Mouse (Mus musculus): ENCODE measurements around the gene Hivep1. TPM values are rescaled to one million over a fixed set of nuclear protein-coding genes. Genes with fewer than 3 reads are reported as not detected.

Hivep1 gene
- polyA plus RNA-seq, 1 experiment, result 2.5 TPM

DNA sequence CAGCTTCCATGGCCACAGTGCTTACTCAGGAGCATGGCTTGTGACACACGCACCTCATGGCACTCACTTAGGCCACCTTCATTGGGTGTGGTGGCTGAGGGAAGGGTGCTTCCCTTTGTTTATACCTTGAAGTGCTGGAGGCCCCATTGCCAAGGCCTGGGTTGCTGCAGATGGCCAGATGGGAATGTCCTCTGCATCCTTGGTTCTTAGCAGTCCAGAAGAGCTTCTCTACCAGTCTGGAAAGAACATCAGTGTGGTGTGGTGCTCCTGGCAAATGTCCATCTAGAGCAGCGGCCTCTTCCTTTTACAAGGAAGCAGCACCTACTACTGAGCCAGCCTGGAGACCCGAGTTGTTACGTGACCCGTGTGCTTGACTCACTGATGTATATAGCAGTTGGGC lies 38.9 kb downstream of the Hivep1 start:
- peaks cover 15% of the 10 kb centered on the region for H3K4me1 ChIP-seq (ENCODE audit: control insufficient read depth)
- no peaks in the 10 kb centered on the region; the same call in 1 of the 2 replicates for H3K36me3 ChIP-seq (ENCODE audit: control insufficient read depth)
- no peaks in the 10 kb centered on the region for H3K27me3 ChIP-seq (ENCODE audit: control insufficient read depth)
- TF ChIP-seq TAL1 (IDR thresholded peaks at IDR 0.05; ENCODE audit: low read length), result no peak
- no peaks in the 10 kb centered on the region for H3K9me3 ChIP-seq (ENCODE audit: control insufficient read depth, low read length)
- H3K4me3 ChIP-seq (replicated peaks), result no peak overlapping the region

DNA sequence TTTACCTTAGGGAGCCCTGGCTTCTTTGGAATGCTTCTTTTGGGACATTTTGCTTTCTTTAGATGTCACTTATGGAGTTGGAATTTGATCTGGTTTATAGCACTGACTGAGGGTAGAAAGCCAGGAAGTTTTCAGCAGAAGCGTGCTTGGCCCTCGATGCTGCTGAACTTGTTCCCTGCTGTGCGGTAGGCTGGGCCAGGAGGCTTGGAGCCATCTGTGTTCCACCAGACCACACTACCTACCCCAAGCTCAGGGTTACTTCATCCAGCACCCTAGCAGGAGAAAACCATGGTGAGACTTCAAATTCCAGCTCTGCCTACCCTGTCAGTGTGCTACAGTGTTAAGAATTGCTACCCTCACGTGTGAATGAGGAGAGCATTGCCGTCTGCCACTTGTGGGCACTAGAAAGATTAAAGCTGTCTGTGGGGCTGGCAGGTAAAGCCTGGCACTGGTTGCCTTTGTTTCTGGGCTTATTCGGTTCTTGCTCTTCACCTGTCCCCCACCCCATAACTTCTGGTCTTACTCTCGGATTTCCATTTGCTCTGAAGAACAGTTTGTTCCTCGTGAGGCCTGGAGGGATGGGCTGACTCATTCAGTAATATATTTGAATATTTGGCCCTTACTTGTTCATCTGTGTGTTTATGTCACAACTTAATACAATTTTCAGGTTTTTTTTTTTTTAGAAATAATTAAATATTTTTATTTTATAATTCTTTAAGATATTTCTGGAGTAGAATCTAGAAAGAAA lies 40.7 kb downstream of the Hivep1 start:
- Histone ChIP-seq H3K4me3 (replicated peaks) (no peak overlapping the region), H3K4me1 (ENCODE audit: control insufficient read depth) (peaks cover 22% of the 10 kb centered on the region), H3K27me3 (ENCODE audit: control insufficient read depth) (no peaks in the 10 kb centered on the region), H3K9me3 (ENCODE audit: control insufficient read depth, low read length) (no peaks in the 10 kb centered on the region), H3K36me3 (ENCODE audit: control insufficient read depth) (no peaks in the 10 kb centered on the region; the same call in 1 of the 2 replicates)
- TF ChIP-seq TAL1 (IDR thresholded peaks at IDR 0.05; ENCODE audit: low read length) (no peak), GATA1 (IDR thresholded peaks at IDR 0.05; ENCODE audit: low read length) (no peak)

DNA sequence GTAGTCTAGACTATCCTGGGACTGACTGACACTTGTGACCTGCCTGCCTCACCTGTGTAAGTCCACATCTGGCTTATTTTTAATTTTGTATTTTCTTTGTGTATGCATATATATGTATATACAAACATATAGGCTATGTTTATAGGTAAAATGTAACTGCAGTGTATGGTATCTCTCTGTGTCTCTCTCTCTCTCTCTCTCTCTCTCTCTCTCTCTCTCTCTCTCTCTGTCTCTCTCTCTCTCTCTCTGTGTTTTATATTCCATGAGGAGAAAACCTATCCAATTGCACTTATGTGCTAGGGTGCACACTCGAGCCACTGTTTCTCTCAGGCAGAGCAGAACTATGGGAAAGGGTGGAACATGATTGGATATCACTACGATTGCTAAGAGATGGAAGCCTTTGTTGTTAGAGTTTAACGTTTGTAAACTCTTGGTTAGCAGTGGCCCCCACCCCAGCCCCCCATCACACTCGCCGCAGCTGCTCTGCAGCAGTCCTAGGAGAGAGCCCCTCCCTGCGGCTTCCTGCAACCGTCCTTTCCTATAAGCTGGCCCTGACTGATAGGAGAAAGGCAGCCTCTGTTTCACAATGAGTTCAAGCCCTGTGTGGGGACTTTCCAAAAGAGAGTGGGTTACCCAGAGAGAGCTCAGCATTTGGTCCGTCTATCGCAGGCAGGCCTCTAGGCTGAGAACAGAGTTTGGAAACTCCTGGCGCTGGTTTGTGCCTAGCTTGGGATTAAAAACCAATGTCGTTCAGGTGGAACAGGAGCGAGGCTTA lies 41.6 kb downstream of the Hivep1 start:
- H3K4me3 ChIP-seq (replicated peaks), result no peak overlapping the region
- H3K9me3 ChIP-seq (ENCODE audit: control insufficient read depth, low read length), result peaks cover 4% of the 10 kb centered on the region
- peaks cover 22% of the 10 kb centered on the region for H3K4me1 ChIP-seq (ENCODE audit: control insufficient read depth)
- no peaks in the 10 kb centered on the region for H3K27me3 ChIP-seq (ENCODE audit: control insufficient read depth)
- TF ChIP-seq TAL1 (IDR thresholded peaks at IDR 0.05; ENCODE audit: low read length), result no peak
- TF ChIP-seq GATA1 (IDR thresholded peaks at IDR 0.05; ENCODE audit: low read length), result no peak
- H3K36me3 ChIP-seq (ENCODE audit: control insufficient read depth), result peaks cover 2% of the 10 kb centered on the region

DNA sequence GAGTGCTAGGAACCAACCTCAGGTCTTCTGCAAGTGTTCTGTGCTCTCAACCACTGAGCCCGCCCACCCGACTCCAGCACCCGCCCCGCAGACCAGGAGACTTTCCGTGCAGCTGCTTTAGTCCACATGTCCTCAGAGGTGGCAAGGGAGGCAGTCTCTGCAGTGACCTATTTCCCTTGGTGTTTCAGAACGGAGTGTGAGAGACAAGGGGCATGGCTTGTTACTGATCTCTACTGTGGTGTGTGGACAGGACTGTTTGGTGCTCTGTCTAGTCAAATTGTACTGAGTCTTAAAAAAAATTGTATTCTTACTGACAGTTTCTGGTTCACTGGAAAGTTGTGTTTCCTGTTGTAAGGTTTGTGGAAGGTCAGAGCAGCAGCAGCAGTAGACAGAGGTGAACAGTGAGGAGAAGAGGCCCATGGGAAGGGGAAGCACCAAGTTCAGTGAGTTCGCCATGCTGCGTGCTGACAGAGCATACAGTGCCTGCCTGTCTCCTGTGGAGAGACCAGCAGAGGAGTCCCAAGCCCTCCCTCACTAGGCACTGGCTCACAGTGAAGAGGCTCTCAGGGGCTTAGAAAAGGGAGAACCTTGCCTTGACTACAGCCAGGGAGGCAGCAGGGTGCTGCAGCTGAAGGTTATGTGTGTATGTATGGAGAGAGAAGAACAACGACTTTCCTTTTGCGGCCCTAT lies 44.1 kb downstream of the Hivep1 start:
- peak overlapping the region; percentile 12 for H3K4me3 ChIP-seq (replicated peaks)
- peaks cover 2% of the 10 kb centered on the region for H3K36me3 ChIP-seq (ENCODE audit: control insufficient read depth)
- peaks cover 28% of the 10 kb centered on the region for H3K4me1 ChIP-seq (ENCODE audit: control insufficient read depth)
- H3K27me3 ChIP-seq (ENCODE audit: control insufficient read depth), result no peaks in the 10 kb centered on the region
- no peak for TF ChIP-seq TAL1 (IDR thresholded peaks at IDR 0.05; ENCODE audit: low read length)
- TF ChIP-seq GATA1 (IDR thresholded peaks at IDR 0.05; ENCODE audit: low read length), result no peak
- H3K9me3 ChIP-seq (ENCODE audit: control insufficient read depth, low read length), result peaks cover 5% of the 10 kb centered on the region

DNA sequence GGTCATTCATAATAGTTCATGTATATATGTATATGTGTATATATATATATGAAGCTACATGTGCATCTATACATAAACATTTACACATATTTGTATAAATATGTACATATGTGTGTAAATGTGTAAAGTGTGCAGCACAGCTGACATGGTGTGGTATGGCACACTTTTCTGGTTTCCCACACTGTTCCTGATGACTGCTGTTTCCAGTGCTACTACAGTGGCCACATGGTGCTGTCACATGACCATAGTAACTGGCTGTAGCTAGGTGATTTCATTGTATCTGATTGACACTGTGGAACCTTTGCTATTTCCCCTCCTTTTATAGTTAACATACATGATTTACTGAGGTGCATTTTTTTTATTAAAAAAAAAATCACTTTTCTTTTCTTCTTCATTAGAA lies 45.3 kb downstream of the Hivep1 start:
- TF ChIP-seq GATA1 (IDR thresholded peaks at IDR 0.05; ENCODE audit: low read length), result no peak
- no peak for TF ChIP-seq TAL1 (IDR thresholded peaks at IDR 0.05; ENCODE audit: low read length)

DNA sequence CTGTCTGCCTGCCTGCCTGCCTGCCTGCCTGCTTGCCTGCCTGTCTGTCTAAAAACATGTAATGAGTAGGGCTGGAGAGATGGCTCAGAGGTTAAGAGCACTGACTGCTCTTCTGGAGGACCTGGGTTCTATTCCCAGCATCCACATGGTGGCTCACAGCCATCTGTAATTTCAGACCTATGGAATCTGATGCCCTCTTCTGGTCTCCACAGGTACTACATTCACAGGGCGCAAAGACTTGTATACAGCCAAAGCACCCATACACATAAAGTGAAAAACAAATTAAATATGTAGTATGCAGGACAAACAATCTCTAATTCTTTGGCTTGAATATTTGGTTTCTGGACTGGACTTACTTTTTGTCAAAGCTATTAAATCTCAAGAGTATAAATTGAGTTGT lies 46.7 kb downstream of the Hivep1 start:
- Histone ChIP-seq H3K4me1 (ENCODE audit: control insufficient read depth) (peaks cover 41% of the 10 kb centered on the region), H3K4me3 (replicated peaks) (no peak overlapping the region), H3K9me3 (ENCODE audit: control insufficient read depth, low read length) (peaks cover 5% of the 10 kb centered on the region), H3K36me3 (ENCODE audit: control insufficient read depth) (peaks cover 2% of the 10 kb centered on the region), H3K27me3 (ENCODE audit: control insufficient read depth) (no peaks in the 10 kb centered on the region)
- TF ChIP-seq TAL1 (IDR thresholded peaks at IDR 0.05; ENCODE audit: low read length), result no peak
- TF ChIP-seq GATA1 (IDR thresholded peaks at IDR 0.05; ENCODE audit: low read length), result no peak

More for the DNA sequence above, 45.3 kb downstream of the Hivep1 start:
- Histone ChIP-seq H3K27me3 (ENCODE audit: control insufficient read depth) (no peaks in the 10 kb centered on the region), H3K36me3 (ENCODE audit: control insufficient read depth) (peaks cover 2% of the 10 kb centered on the region), H3K9me3 (ENCODE audit: control insufficient read depth, low read length) (peaks cover 5% of the 10 kb centered on the region), H3K4me1 (ENCODE audit: control insufficient read depth) (peaks cover 37% of the 10 kb centered on the region), H3K4me3 (replicated peaks) (no peak overlapping the region)

DNA sequence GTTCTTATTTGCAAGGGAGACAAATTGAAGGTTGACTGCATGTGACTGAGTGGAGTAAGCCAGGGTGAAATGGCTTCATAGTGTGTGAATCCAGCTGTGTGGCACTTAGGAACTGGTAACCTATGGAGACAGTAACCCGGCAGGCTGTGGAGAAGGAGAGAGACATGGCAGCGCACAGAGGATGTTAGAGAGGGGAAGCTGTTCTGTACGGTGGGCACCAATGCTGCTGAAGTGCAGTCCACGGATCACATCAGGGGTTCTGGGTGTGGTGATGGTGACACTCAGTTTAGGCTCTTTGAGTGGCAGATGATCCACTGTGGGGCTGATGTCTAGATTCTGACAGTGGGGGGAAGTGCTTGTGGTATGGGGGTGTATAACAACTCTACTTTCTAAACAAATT lies 47.7 kb downstream of the Hivep1 start:
- Histone ChIP-seq H3K4me3 (replicated peaks) (no peak overlapping the region), H3K27me3 (ENCODE audit: control insufficient read depth) (no peaks in the 10 kb centered on the region), H3K9me3 (ENCODE audit: control insufficient read depth, low read length) (peaks cover 5% of the 10 kb centered on the region), H3K4me1 (ENCODE audit: control insufficient read depth) (peaks cover 34% of the 10 kb centered on the region), H3K36me3 (ENCODE audit: control insufficient read depth) (peaks cover 2% of the 10 kb centered on the region)
- TF ChIP-seq TAL1 (IDR thresholded peaks at IDR 0.05; ENCODE audit: low read length), result no peak
- TF ChIP-seq GATA1 (IDR thresholded peaks at IDR 0.05; ENCODE audit: low read length), result no peak

DNA sequence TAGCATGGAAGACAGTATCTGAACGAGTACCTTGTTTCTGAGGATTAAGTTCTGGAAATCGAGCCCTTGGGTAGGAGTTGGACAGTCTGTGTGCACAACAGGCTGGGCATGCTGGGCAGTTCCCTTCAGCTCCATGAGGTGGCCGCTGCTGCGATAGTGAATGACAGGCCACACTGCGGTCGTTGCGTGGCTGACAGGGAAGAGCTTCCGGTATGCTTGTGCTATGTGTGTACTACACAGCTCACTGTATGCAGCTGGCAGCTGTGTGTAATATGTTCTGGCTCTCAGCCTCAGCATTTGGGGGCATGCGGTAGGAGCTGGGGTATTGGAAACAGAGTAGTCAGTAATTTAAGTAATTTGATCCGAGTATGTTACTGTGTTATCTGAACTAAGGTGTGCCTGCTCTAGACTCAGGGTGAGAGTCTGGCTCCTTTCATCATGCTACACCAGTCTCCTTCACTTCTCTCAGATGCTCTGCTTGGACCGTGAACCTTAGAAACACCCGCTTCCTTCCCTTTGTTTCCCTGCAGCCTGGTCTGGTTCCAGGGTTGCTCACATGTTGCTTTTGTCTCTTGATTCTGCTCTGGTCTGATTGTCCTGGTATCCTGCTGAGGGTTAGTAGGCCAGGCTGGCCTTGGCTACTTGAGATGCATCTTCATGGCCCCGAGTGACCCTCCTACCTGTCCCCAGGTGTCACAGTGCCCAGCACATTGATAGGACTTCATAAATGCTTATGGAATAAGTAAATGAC lies 49.8 kb downstream of the Hivep1 start:
- Histone ChIP-seq H3K36me3 (ENCODE audit: control insufficient read depth) (peaks cover 2% of the 10 kb centered on the region), H3K4me3 (replicated peaks) (peak overlapping the region; percentile 14), H3K4me1 (ENCODE audit: control insufficient read depth) (peaks cover 25% of the 10 kb centered on the region), H3K9me3 (ENCODE audit: control insufficient read depth, low read length) (peaks cover 5% of the 10 kb centered on the region), H3K27me3 (ENCODE audit: control insufficient read depth) (no peaks in the 10 kb centered on the region)
- no peak for TF ChIP-seq GATA1 (IDR thresholded peaks at IDR 0.05; ENCODE audit: low read length)
- TF ChIP-seq TAL1 (IDR thresholded peaks at IDR 0.05; ENCODE audit: low read length), result no peak

All from erythroblast, embryonic 14.5 days (primary cell).